Mouse (Mus musculus) hindbrain, embryonic 12.5 days (tissue): ENCODE data around the gene Gjb4. TPM values are rescaled to one million over a fixed set of nuclear protein-coding genes. Genes with fewer than 3 reads are reported as not detected.

Experiments used
- ATAC-seq: fragments of 200-750 bp; cut with Nextera tagmentation; 2 replicates; pipeline ENCODE4 v1.8.0; 2017; ENCODE audit warnings: moderate TSS enrichment; ENCODE audit not compliant: low FRiP score
- H3K27ac ChIP-seq: fragments of 300-500 bp; sonication (generic); 2 replicates; pipeline ENCODE4 v1.5.1; 2016; ENCODE audit warnings: mild to moderate bottlenecking
- H3K27me3 ChIP-seq: fragments of 300-500 bp; sonication (generic); 2 replicates; pipeline ENCODE4 v1.6.1; 2016; ENCODE audit warnings: mild to moderate bottlenecking
- H3K36me3 ChIP-seq: fragments of 300-500 bp; sonication (generic); 2 replicates; pipeline ENCODE4 v1.6.1; 2016; ENCODE audit warnings: mild to moderate bottlenecking
- H3K4me1 ChIP-seq: fragments of 300-500 bp; sonication (generic); 2 replicates; pipeline ENCODE4 v1.6.1; 2016
- H3K4me2 ChIP-seq: fragments of 300-500 bp; sonication (generic); replicated peaks from 2 replicates; pipeline ENCODE4 v1.6.1; 2016; ENCODE audit warnings: mild to moderate bottlenecking
- H3K4me3 ChIP-seq: fragments of 300-500 bp; sonication (generic); 2 replicates; pipeline ENCODE4 v1.5.1; 2016; ENCODE audit warnings: mild to moderate bottlenecking
- H3K9ac ChIP-seq: fragments of 300-500 bp; sonication (generic); 2 replicates; pipeline ENCODE4 v1.6.1; 2016; ENCODE audit warnings: mild to moderate bottlenecking, moderate library complexity
- H3K9me3 ChIP-seq: fragments of 300-500 bp; sonication (generic); replicated peaks from 2 replicates; pipeline ENCODE4 v1.6.1; 2016; ENCODE audit warnings: mild to moderate bottlenecking
- WGBS: fragments of 180-500 bp; shearing (Covaris S2); methylation state at CpG from one replicate; pipeline ENCODE4 v1.1.7; 2016; 5-methylcytosine and 5-hydroxymethylcytosine counted together
- polyA plus RNA-seq: library from polyadenylated mRNA; unstranded; fragments of >200 nt; fragmentation: Nextera tagmentation; extraction: Ambion mirVana; gene quantifications from 2 replicates; pipeline ENCODE4 v1.2.1, GENCODE M21; 2016

Gjb4 gene
- polyA plus RNA-seq: 0.19 and 0.36 TPM in 2 replicates

DNA sequence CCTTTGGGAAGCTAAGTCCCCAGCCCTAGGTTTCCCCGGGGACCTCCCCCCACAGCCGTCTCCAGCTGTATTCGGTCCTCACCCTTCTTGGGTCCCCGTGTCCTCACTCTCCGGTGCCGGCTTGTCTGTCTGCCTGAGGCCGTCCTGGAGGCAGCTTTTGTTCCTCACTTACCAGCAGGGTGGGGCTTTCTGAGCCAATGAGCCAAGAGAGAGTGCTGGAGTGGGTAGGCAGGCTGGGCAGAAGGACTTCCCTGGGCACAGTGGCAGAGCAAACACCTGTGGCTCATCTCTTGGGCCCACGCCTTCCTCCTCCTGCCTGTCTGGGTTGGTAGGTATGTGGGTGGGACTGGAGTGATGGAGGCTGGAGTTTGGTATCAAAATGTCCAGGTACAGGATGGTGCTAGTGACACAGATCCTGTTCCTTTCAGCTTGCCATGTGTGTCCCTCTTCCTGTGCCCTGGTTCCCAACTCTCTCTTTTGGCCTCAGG is at the start of gene Gjb4:
TSS of gene Gjb4 (minus strand) at position 131 of the 488 bp plus-strand sequence.
- no peak for ATAC-seq
- no peak within 1 kb of the TSS for H3K4me2 ChIP-seq
- no peaks in the 10 kb centered on the region for H3K9me3 ChIP-seq
- WGBS: 38% methylated on average over 8 of the region's 8 CpGs
- no peak within 1 kb of the TSS for H3K9ac ChIP-seq
- H3K27me3 ChIP-seq: peaks cover 3% of the 10 kb centered on the region
- H3K27ac ChIP-seq: no peak within 1 kb of the TSS
- peaks cover 17% of the 10 kb centered on the region for H3K4me1 ChIP-seq
- no peaks in the 10 kb centered on the region for H3K36me3 ChIP-seq
- H3K4me3 ChIP-seq: no peak within 1 kb of the TSS

GRCm38 (mm10) chr4:127402614-127403013 is 48.7 kb upstream of the Gjb4 start:
- Histone ChIP-seq H3K27me3 (0 out of 2 replicates have a peak, but pooled peaks cover 3% of the 10 kb centered on the region), H3K4me1 (0 out of 2 replicates have a peak, but pooled peaks cover 3% of the 10 kb centered on the region), H3K4me3 (no peak overlapping the region), H3K27ac (no peak overlapping the region), H3K9me3 (no peaks in the 10 kb centered on the region), H3K36me3 (no peaks in the 10 kb centered on the region), H3K4me2 (no peak overlapping the region), H3K9ac (no peak overlapping the region)
- no peak for ATAC-seq
- 67% methylated on average over 3 of the region's 3 CpGs for WGBS

GRCm38 (mm10) chr4:127402166-127402565 is 48.3 kb upstream of the Gjb4 start:
- Histone ChIP-seq H3K4me3 (no peak overlapping the region), H3K36me3 (no peaks in the 10 kb centered on the region), H3K27ac (no peak overlapping the region), H3K4me1 (0 out of 2 replicates have a peak, but pooled peaks cover 3% of the 10 kb centered on the region), H3K4me2 (no peak overlapping the region), H3K9me3 (no peaks in the 10 kb centered on the region), H3K27me3 (0 out of 2 replicates have a peak, but pooled peaks cover 3% of the 10 kb centered on the region), H3K9ac (no peak overlapping the region)
- ATAC-seq: no peak
- 89% methylated on average over 4 of the region's 4 CpGs for WGBS

DNA sequence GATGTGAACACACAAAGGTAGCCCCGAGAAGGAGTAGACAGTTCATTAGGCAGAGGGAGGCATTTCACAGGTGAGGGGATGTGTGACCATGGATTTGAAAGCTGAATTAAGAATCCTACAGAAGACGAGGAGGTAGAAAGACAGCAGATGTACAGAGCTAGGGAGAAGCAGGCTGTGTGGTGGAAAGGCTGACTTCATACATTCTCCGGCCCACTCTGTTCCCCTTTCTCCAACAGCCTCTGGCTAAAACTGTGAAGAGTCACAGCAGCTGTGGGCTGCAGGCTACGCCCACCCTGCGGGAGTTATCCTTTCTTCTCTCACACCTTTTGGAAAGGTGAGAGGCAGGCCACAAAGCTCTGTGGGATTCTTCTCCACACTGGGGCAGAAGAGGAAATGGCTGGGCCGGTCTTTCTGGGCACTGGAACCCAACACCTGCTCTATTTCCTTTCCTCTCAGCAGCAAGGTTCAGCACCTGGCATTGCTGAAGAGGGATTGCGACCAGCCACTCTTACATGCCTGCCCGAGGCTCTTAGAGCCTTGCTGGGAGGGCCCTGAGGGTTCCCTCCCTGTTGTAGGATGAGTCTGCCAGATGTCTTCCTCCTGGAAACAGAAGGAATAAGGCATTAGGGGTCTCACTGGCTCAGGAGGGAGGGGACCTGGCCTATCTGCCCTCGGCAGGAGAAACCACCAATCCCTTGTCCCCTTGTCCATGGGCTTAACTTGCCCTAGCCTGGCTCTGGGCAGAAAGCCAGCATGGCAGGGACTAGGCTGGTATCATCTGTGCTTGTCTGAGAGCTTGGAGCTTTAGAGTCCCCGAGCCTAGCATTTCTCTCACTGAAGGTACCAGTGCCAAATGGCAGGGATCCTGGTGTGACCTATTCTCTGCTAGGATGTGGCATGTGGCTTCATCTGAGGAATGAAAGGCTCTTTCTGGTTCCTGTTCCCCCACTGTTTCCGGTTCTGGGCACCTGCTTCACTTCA is 46.6 kb upstream of the Gjb4 start:
- H3K27ac ChIP-seq: no peak overlapping the region
- no peak for ATAC-seq
- H3K4me3 ChIP-seq: no peak overlapping the region
- no peak overlapping the region for H3K9ac ChIP-seq
- H3K9me3 ChIP-seq: no peaks in the 10 kb centered on the region
- no peak overlapping the region for H3K4me2 ChIP-seq
- 62% methylated on average over 11 of the region's 11 CpGs for WGBS
- H3K4me1 ChIP-seq: 0 out of 2 replicates have a peak, but pooled peaks cover 3% of the 10 kb centered on the region
- no peaks in the 10 kb centered on the region for H3K36me3 ChIP-seq
- H3K27me3 ChIP-seq: 0 out of 2 replicates have a peak, but pooled peaks cover 3% of the 10 kb centered on the region

GRCm38 (mm10) chr4:127395591-127395990 is 41.7 kb upstream of the Gjb4 start:
- H3K4me1 ChIP-seq: 0 out of 2 replicates have a peak, but pooled peaks cover 2% of the 10 kb centered on the region
- no peak overlapping the region for H3K4me2 ChIP-seq
- no peak overlapping the region for H3K9ac ChIP-seq
- 0 out of 2 replicates have a peak, but pooled peaks cover 3% of the 10 kb centered on the region for H3K27me3 ChIP-seq
- no peaks in the 10 kb centered on the region for H3K36me3 ChIP-seq
- 77% methylated on average over 4 of the region's 4 CpGs for WGBS
- H3K27ac ChIP-seq: no peak overlapping the region
- no peak overlapping the region for H3K4me3 ChIP-seq
- H3K9me3 ChIP-seq: peaks cover 6% of the 10 kb centered on the region; the same call in 1 of the 2 replicates
- ATAC-seq: no peak

DNA sequence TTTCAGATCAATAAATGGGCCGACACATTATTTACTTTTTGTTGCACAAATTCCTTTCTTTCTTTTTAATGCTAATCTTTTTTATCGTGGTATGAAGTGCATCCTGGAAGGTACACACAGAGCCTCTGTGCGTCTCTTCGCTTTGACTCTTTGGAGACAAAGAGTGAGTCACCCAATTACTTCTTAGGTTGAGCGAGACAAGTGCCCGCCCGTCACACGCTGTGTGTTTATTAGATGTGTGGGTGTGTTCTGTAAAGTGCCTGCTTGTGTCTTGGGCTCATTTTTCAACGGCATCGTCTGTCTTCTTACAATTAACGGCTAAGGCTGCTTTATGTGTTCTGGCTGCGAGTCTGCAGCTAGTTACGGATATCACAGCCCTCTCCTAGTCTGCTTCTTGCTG is 35.8 kb upstream of the Gjb4 start:
- Histone ChIP-seq H3K36me3 (no peaks in the 10 kb centered on the region), H3K9me3 (peaks cover 6% of the 10 kb centered on the region; the same call in 1 of the 2 replicates), H3K4me1 (peaks cover 6% of the 10 kb centered on the region; the same call in 1 of the 2 replicates), H3K4me3 (no peak overlapping the region), H3K9ac (no peak overlapping the region), H3K27me3 (no peaks in the 10 kb centered on the region; the same call in 1 of the 2 replicates), H3K27ac (no peak overlapping the region), H3K4me2 (0 out of 2 replicates have a peak overlapping the region, but pooled peaks have one; percentile 11)
- no peak for ATAC-seq
- WGBS: 53% methylated on average over 13 of the region's 13 CpGs

DNA sequence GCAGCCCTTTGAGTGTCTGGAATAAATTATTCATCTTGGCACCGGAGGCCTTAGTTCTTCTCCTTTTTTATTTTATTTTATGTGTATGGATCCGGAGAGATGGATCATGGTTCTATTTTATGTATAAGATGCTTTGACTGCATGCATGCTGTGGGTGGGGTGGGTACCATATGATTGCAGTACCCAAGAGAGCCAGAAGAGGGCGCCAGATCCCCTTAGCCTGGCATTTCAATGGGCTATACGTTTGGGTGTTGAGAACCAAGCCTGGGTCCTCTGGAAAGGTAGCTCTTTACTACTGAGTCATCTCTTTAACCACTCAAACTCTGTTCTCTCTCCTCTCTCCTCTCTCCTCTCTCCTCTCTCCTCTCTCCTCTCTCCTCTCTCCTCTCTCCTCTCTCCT is 23.5 kb upstream of the Gjb4 start:
- H3K4me1 ChIP-seq: peaks cover 19% of the 10 kb centered on the region
- WGBS: 32% methylated on average over 4 of the region's 4 CpGs
- H3K27ac ChIP-seq: no peak overlapping the region
- no peak overlapping the region for H3K9ac ChIP-seq
- no peak overlapping the region for H3K4me2 ChIP-seq
- no peak overlapping the region for H3K4me3 ChIP-seq
- H3K9me3 ChIP-seq: no peaks in the 10 kb centered on the region
- ATAC-seq: no peak
- H3K36me3 ChIP-seq: no peaks in the 10 kb centered on the region
- H3K27me3 ChIP-seq: peaks cover 2% of the 10 kb centered on the region

GRCm38 (mm10) chr4:127375541-127376177 is 21.8 kb upstream of the Gjb4 start:
- peak; percentile 86 for ATAC-seq

GRCm38 (mm10) chr4:127374645-127375044 is 20.8 kb upstream of the Gjb4 start:
- 87% methylated on average over 4 of the region's 4 CpGs for WGBS
- H3K9ac ChIP-seq: no peak overlapping the region
- no peak for ATAC-seq

More at GRCm38 (mm10) chr4:127375541-127376177, 21.8 kb upstream of the Gjb4 start:
- WGBS: 50% methylated on average over 17 of the region's 17 CpGs
- Histone ChIP-seq H3K4me1 (peaks cover 19% of the 10 kb centered on the region), H3K4me3 (no peak overlapping the region), H3K9ac (no peak overlapping the region), H3K27me3 (peaks cover 2% of the 10 kb centered on the region), H3K27ac (no peak overlapping the region), H3K9me3 (no peaks in the 10 kb centered on the region), H3K36me3 (no peaks in the 10 kb centered on the region), H3K4me2 (peak overlapping the region; percentile 13; the same call in 1 of the 2 replicates)

GRCm38 (mm10) chr4:127373491-127373890 is 19.6 kb upstream of the Gjb4 start:
- Histone ChIP-seq H3K36me3 (no peaks in the 10 kb centered on the region), H3K27me3 (peaks cover 9% of the 10 kb centered on the region), H3K4me3 (no peak overlapping the region), H3K27ac (no peak overlapping the region), H3K4me1 (peaks cover 24% of the 10 kb centered on the region), H3K9me3 (no peaks in the 10 kb centered on the region), H3K9ac (no peak overlapping the region), H3K4me2 (no peak overlapping the region)
- ATAC-seq: no peak
- 57% methylated on average over 8 of the region's 8 CpGs for WGBS

More at GRCm38 (mm10) chr4:127374645-127375044, 20.8 kb upstream of the Gjb4 start:
- Histone ChIP-seq H3K4me1 (peaks cover 19% of the 10 kb centered on the region), H3K36me3 (no peaks in the 10 kb centered on the region), H3K9me3 (no peaks in the 10 kb centered on the region), H3K27ac (no peak overlapping the region), H3K27me3 (peaks cover 2% of the 10 kb centered on the region), H3K4me3 (no peak overlapping the region), H3K4me2 (no peak overlapping the region)

DNA sequence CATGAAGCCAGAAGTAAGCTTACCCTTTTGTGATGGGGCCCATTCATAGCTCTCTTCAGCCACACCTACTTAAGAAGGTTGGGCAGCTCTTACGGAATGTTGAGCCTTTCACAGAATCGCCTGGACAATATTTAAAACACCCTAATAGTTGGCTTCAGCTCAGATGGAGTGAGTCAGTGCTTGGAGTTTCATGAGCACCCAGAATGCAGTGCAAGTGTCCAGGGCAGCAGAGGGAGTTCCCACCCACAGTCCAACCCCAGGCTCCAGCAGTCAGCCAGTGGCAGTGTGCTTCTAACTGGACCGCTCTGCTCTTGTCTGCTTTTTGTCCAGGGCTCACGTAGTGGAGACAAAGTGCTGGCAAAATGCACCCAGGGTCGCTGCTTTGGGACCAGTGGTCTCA is 17.7 kb upstream of the Gjb4 start:
- Histone ChIP-seq H3K36me3 (no peaks in the 10 kb centered on the region), H3K27ac (no peak overlapping the region), H3K4me1 (peaks cover 22% of the 10 kb centered on the region), H3K27me3 (peaks cover 7% of the 10 kb centered on the region; the same call in 1 of the 2 replicates), H3K9ac (no peak overlapping the region), H3K9me3 (no peaks in the 10 kb centered on the region), H3K4me2 (no peak overlapping the region), H3K4me3 (no peak overlapping the region)
- no peak for ATAC-seq
- 73% methylated on average over 5 of the region's 5 CpGs for WGBS

DNA sequence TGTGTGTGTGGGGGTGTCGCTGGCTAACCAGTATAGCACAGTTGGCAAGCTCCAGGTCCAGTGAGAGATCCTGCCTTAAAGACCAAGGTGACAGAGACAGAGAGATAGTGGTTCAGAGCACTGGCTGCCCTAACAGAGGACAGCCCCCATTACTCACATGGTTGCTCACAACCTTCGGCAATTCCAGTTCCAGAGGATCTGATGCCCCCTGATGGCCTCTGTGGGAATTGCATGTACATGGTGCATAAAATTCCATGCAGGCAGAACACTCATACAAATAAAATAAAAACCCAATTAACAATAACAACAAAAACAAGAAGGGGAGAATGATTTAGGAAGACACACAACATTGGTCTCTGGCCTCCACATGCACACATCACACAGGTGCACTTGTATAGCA is 16.6 kb upstream of the Gjb4 start:
- Histone ChIP-seq H3K27ac (no peak overlapping the region), H3K4me1 (peaks cover 20% of the 10 kb centered on the region), H3K4me2 (no peak overlapping the region), H3K9ac (no peak overlapping the region), H3K27me3 (peaks cover 7% of the 10 kb centered on the region; the same call in 1 of the 2 replicates), H3K36me3 (no peaks in the 10 kb centered on the region), H3K4me3 (no peak overlapping the region), H3K9me3 (no peaks in the 10 kb centered on the region)
- no peak for ATAC-seq
- whole genome bisulfite sequencing: 50% methylated on average over 2 of the region's 2 CpGs
